Mouse (Mus musculus): ENCODE results near the gene Epb41l4b. TPM values are rescaled to one million over a fixed set of nuclear protein-coding genes. Genes with fewer than 3 reads are reported as not detected.

Gene Epb41l4b
- polyA plus RNA-seq, 1 experiment from 2014 or later, result 10.3 TPM

- Histone ChIP-seq H3K27me3 (replicated peaks; ENCODE audit: insufficient read depth, low read length) (no peaks in the 10 kb centered on the region), H3K4me2 (replicated peaks; ENCODE audit: low read depth, low read length) (peak overlapping the region; percentile 95), H3K9me3 (ENCODE audit: low read length) (no peaks in the 10 kb centered on the region), H3K4me3 (ENCODE audit: low read depth, low read length) (peak overlapping the region; percentile 92), H3K4me1 (ENCODE audit: insufficient read depth, low read depth, low read length) (peaks cover 14% of the 10 kb centered on the region; the same call in 1 of the 2 replicates), H3K9ac (replicated peaks; ENCODE audit: low read depth) (peak overlapping the region; percentile 19; the same call in 1 of the 2 replicates), H3K27ac (ENCODE audit: low read length) (peak overlapping the region; percentile 92), H3K36me3 (ENCODE audit: insufficient read depth, low read length) (no peaks in the 10 kb centered on the region)
- peak; percentile 92 for TF ChIP-seq EP300 (IDR thresholded peaks at IDR 0.05)
- no peak for TF ChIP-seq CTCF (IDR thresholded peaks at IDR 0.05)
- ATAC-seq (peak; percentile 39), DNase-seq (ENCODE audit: low spot score) (peak; percentile 83)
- 2% methylated on average over 14 of the region's 14 CpGs for WGBS
These were observed 197.1 kb downstream of the Epb41l4b start for GRCm38 (mm10) chr4:56946180-56946579.

GRCm38 (mm10) chr4:56944286-56944685 is 199.0 kb downstream of the Epb41l4b start:
- TF ChIP-seq EP300 (IDR thresholded peaks at IDR 0.05) (no peak), CTCF (IDR thresholded peaks at IDR 0.05) (no peak)
- no peak for DNase-seq (ENCODE audit: low spot score)
- no peaks in the 10 kb centered on the region for H3K36me3 ChIP-seq (ENCODE audit: insufficient read depth, low read length)
- whole genome bisulfite sequencing, result 44% methylated on average over 4 of the region's 4 CpGs
- ATAC-seq, result no peak
- H3K4me2 ChIP-seq (replicated peaks; ENCODE audit: low read depth, low read length), result peak overlapping the region; percentile 27; the same call in 1 of the 2 replicates
- H3K9me3 ChIP-seq (ENCODE audit: low read length), result no peaks in the 10 kb centered on the region
- H3K27ac ChIP-seq (ENCODE audit: low read length), result peak overlapping the region; percentile 57
- no peak overlapping the region for H3K9ac ChIP-seq (replicated peaks; ENCODE audit: low read depth)
- no peak overlapping the region for H3K4me3 ChIP-seq (ENCODE audit: low read depth, low read length)
- H3K4me1 ChIP-seq (ENCODE audit: insufficient read depth, low read depth, low read length), result peaks cover 17% of the 10 kb centered on the region; the same call in 1 of the 2 replicates
- H3K27me3 ChIP-seq (replicated peaks; ENCODE audit: insufficient read depth, low read length), result no peaks in the 10 kb centered on the region

- H3K36me3 ChIP-seq (ENCODE audit: insufficient read depth, low read length), result no peaks in the 10 kb centered on the region
- no peaks in the 10 kb centered on the region for H3K9me3 ChIP-seq (ENCODE audit: low read length)
- WGBS, result 38% methylated on average over 1 of the region's 1 CpGs
- TF ChIP-seq EP300 (IDR thresholded peaks at IDR 0.05) (peak; percentile 98), CTCF (IDR thresholded peaks at IDR 0.05) (no peak)
- H3K4me2 ChIP-seq (replicated peaks; ENCODE audit: low read depth, low read length), result no peak overlapping the region
- no peak overlapping the region for H3K4me3 ChIP-seq (ENCODE audit: low read depth, low read length)
- DNase-seq (ENCODE audit: low spot score) (peak; percentile 94), ATAC-seq (peak; percentile 85)
- H3K27ac ChIP-seq (ENCODE audit: low read length), result peak overlapping the region; percentile 65
- no peaks in the 10 kb centered on the region for H3K27me3 ChIP-seq (replicated peaks; ENCODE audit: insufficient read depth, low read length)
- H3K9ac ChIP-seq (replicated peaks; ENCODE audit: low read depth), result no peak overlapping the region
- H3K4me1 ChIP-seq (ENCODE audit: insufficient read depth, low read depth, low read length), result peaks cover 17% of the 10 kb centered on the region; the same call in 1 of the 2 replicates
These were observed 200.0 kb downstream of the Epb41l4b start for GRCm38 (mm10) chr4:56943258-56943657.

- peak; percentile 58 for DNase-seq (ENCODE audit: low spot score)
- WGBS, result 48% methylated on average over 1 of the region's 1 CpGs
- Histone ChIP-seq H3K36me3 (ENCODE audit: insufficient read depth, low read length) (no peaks in the 10 kb centered on the region), H3K27me3 (replicated peaks; ENCODE audit: insufficient read depth, low read length) (no peaks in the 10 kb centered on the region), H3K4me2 (replicated peaks; ENCODE audit: low read depth, low read length) (peak overlapping the region; percentile 8; the same call in 1 of the 2 replicates), H3K9ac (replicated peaks; ENCODE audit: low read depth) (no peak overlapping the region), H3K9me3 (ENCODE audit: low read length) (no peaks in the 10 kb centered on the region), H3K4me3 (ENCODE audit: low read depth, low read length) (no peak overlapping the region), H3K4me1 (ENCODE audit: insufficient read depth, low read depth, low read length) (peaks cover 17% of the 10 kb centered on the region; the same call in 1 of the 2 replicates), H3K27ac (ENCODE audit: low read length) (peak overlapping the region; percentile 65)
- ATAC-seq, result no peak
- TF ChIP-seq CTCF (IDR thresholded peaks at IDR 0.05), result no peak
These were observed 200.7 kb downstream of the Epb41l4b start for GRCm38 (mm10) chr4:56942567-56942966.

Other genes with a start within 250 kb of the Epb41l4b start
- gene Tmem245, start 196.0 kb downstream of the Epb41l4b start, polyA plus RNA-seq (2015; fragmentation: Nextera tagmentation; extraction: Ambion mirVana), result 12.6 and 16.7 TPM in 2 replicates
- gene Frrs1l, start 153.0 kb downstream of the Epb41l4b start, polyA plus RNA-seq (2015; fragmentation: Nextera tagmentation; extraction: Ambion mirVana), result 0.91 and 1.7 TPM in 2 replicates
- gene Ptpn3, start 158.4 kb upstream of the Epb41l4b start, polyA plus RNA-seq (2015; fragmentation: Nextera tagmentation; extraction: Ambion mirVana), result 4.7 and 6.1 TPM in 2 replicates

Data from lung, postnatal 0 days (tissue).